Mouse (Mus musculus) cortical plate, adult 2 months (tissue): ENCODE measurements at regions not wholly inside any gene's neighbourhood (a gene's known extent, or its start where the extent isn't known, plus 50 kb on each side); places are given as distances from the start of the nearest gene placed in this dataset.
A peak's percentile ranks its signal among the peaks of the same experiment; 100 is the strongest.
"Not testable (repeated sequence)": the region's sequence is repeated elsewhere in the genome, so short reads cannot be mapped to it uniquely, and the experiment has no call there.

Experiments
- H3K27ac ChIP-seq: fragments of 200-500 bp; 2 replicates; pipeline ENCODE4 v1.5.1; 2012; ENCODE audit warnings: low read length, control low read depth, inconsistent platforms; ENCODE audit not compliant: insufficient read depth
- H3K4me1 ChIP-seq: fragments of 200-500 bp; 2 replicates; pipeline ENCODE4 v1.6.1; 2011; ENCODE audit warnings: low read length; ENCODE audit not compliant: control insufficient read depth, insufficient read depth
- H3K4me3 ChIP-seq: fragments of 200-500 bp; 2 replicates; pipeline ENCODE4 v1.5.1; 2011; ENCODE audit warnings: mild to moderate bottlenecking, low read length, control low read depth; ENCODE audit not compliant: insufficient read depth
- CTCF ChIP-seq: fragments of 200-500 bp; IDR thresholded peaks from 2 replicates; pipeline ENCODE4 v1.5.1; 2011; ENCODE audit warnings: mild to moderate bottlenecking, control low read depth, low read length; ENCODE audit not compliant: insufficient read depth; ENCODE audit errors: extremely low read depth
- POLR2A ChIP-seq: fragments of 200-500 bp; IDR thresholded peaks from 2 replicates; pipeline ENCODE4 v1.6.1; 2011; ENCODE audit warnings: mild to moderate bottlenecking, low read length, control low read depth; ENCODE audit not compliant: insufficient read depth; ENCODE audit errors: extremely low read depth

DNA sequence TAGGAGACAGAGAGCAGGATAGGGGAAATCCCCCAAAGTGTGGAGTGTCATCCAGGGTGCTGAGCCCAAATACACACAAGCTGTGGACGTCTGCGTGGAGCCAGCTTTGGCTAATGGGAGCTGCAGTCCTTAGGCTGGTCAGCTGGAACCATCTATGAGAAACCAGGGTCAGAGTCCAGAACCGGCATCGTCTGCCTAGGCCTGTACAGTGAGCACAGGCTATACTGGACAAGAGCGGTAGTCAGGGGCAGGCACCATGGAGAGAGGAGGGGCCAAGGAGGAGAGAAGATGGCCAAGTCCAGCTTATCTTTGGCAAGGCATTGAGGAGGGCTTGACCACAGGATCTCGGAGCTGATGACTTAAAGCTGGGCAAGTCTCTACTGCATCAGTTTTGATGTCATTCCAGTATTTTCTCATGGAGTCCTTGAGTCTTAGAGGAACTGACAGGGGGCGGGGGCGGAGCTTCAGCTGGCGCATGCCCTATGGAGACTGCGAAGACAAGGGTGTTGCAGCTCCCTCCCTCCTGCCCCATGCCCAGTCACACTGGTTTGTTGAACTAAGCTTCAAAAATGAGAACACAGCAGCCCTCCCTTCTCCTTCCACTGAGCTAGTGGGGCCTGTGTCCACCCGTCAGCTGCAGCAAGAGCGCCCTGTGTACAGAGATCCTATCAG lies 180.0 kb upstream of the Six2 start:
- no peak overlapping the region for H3K27ac ChIP-seq
- H3K4me3 ChIP-seq, result no peak overlapping the region
- TF ChIP-seq POLR2A (no peak), CTCF (no peak)
- H3K4me1 ChIP-seq, result no peaks in the 10 kb centered on the region; the same call in 1 of the 2 replicates

- TF ChIP-seq POLR2A, result no peak
- no peak for TF ChIP-seq CTCF
- H3K4me1 ChIP-seq, result no peaks in the 10 kb centered on the region; the same call in 1 of the 2 replicates
- no peak overlapping the region for H3K4me3 ChIP-seq
- H3K27ac ChIP-seq, result no peak overlapping the region
Observed at GRCm38 (mm10) chr17:85866581-85866980, 178.5 kb upstream of the Six2 start.

- no peak overlapping the region for H3K4me3 ChIP-seq
- no peak for TF ChIP-seq POLR2A
- no peak for TF ChIP-seq CTCF
- no peak overlapping the region for H3K27ac ChIP-seq
- no peaks in the 10 kb centered on the region; the same call in 1 of the 2 replicates for H3K4me1 ChIP-seq
Observed at GRCm38 (mm10) chr17:85865940-85866339, 177.9 kb upstream of the Six2 start.

DNA sequence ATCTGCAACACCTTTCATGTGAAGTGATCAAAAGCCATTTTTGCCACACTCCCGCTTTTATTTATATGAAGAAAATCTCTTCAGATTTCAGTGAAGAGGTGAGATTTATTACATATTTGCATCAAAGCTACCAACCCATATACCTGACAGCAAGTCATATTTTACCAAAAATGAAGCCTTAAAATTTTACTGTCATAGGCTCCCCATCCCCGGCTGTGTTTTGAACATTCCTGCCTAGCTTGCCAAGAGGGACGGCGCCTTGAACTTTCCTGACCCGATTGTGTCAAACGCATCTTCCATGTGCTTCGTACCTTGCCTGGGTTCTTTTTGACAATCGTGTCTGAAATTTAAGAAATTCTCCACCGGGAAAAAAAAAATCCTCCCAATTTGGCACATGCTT lies 173.3 kb upstream of the Six2 start:
- no peak overlapping the region for H3K27ac ChIP-seq
- TF ChIP-seq POLR2A, result no peak
- no peak for TF ChIP-seq CTCF

DNA sequence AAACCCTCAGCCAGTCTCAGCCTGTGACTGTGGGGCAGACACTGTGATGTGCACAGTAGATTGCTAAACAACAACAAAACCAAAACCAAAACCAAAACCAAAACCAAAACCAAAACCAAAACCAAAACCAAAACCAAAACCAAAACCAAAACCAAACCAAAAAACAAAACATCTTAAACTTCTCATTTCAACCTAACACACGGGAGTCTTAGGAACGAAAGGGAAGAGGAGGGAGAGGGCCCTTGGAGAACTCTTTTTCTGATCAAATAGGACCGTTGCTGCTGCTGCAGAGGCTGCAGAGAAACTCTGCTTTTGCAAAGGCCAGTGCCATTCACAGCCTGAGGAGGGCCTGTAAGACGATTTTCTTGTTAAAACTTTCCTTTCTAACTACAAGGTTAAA lies 172.7 kb upstream of the Six2 start:
- H3K4me1 ChIP-seq, result no peaks in the 10 kb centered on the region
- no peak overlapping the region for H3K4me3 ChIP-seq
- H3K27ac ChIP-seq, result no peak overlapping the region
- TF ChIP-seq CTCF, result no peak
- no peak for TF ChIP-seq POLR2A

More for the DNA sequence above, 173.3 kb upstream of the Six2 start:
- Histone ChIP-seq H3K4me3 (no peak overlapping the region), H3K4me1 (no peaks in the 10 kb centered on the region)

DNA sequence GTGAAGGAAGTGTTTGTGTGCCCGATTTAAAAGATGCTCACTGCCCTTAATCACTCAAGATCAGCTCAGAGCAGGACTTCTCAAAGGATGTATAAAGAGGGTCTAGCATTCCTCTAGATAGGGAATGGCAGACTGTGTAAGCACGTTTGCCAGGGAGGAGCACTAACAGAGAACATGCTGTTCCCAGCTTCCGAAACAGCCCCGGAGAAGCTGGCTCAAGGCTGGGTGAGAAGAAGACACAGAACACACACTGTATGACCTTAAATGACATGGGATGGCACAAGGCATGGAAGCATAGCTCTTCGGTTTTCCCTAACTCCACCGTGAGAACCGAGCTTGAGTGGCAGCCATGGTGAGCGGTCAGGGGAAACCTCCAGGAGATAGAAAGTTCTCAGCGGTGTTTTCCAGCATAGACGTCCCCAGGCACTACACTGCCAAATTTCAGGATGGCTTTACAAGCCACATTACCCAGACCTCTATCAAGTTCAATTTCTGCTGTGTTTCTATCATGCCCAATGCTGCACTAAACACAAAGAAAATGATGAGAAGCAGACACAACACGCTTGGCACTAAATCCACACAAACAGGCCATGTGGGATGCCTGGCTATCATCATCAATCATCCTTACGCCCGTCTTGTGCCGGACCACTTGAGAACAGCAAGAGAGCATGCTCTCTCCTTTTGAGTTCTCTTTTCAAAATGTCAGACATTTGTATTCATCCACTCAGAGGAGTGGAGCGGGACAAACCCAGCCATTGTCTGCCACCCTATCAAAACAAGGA lies 172.0 kb upstream of the Six2 start:
- Histone ChIP-seq H3K4me1 (no peaks in the 10 kb centered on the region), H3K4me3 (no peak overlapping the region), H3K27ac (no peak overlapping the region)
- TF ChIP-seq POLR2A (no peak), CTCF (no peak)

DNA sequence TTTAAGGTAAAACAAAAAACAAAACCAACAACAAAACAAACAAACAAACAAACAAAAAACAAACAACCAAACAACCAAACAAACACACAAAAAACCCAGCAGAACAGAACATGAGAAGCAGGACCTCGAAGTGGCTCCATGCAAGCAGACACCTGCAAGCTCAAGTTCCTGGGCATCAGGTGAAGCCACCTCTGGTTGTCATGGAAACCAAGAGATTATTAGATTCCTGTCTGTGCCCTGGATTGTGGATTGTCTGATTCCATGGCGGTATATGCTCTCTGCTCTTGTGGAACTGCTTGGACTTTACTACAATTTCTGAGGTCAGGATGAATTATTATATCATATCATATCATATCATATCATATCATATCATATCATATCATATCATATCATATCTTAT lies 170.4 kb upstream of the Six2 start:
- H3K4me3 ChIP-seq, result no peak overlapping the region
- H3K27ac ChIP-seq, result no peak overlapping the region
- TF ChIP-seq CTCF (no peak), POLR2A (no peak)
- H3K4me1 ChIP-seq, result no peaks in the 10 kb centered on the region

DNA sequence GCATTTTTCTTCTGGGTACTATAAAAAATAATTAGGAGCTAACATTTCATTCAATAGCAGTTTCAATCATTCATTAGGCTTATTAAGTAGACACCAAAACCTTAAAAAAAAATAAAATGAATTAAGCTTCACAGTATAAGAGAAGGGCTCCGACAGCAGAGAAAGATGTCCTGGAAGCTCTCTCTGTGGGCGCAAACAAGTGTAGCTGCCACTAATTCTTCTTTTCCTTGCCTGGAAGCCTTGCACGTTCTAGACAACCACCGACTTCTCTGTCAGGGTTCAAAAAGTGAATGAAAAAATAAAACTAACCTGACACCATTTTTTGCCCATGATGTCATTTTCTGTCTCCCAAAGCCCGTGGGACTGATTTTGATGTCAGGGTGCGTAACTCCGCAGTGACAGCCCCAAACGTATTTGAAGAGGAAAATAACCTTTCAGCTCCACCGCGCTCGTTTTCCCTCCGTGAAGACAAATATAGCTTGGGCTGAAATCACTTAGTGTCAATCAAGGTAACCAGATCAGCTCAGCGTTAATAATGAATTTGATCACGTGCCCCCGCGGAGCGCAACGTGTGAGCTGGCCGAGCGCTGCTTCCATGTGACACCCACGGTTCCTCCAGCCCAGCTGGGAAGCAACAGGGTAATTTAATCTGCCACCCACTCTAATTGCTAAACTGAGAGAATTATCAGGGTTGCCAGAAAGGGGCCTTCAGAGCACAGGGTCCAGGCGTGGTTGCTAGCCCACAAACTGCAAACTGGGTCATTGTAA lies 169.8 kb upstream of the Six2 start:
- no peaks in the 10 kb centered on the region for H3K4me1 ChIP-seq
- H3K27ac ChIP-seq, result no peak overlapping the region
- H3K4me3 ChIP-seq, result peak overlapping the region; percentile 2; the same call in 1 of the 2 replicates
- TF ChIP-seq CTCF (no peak), POLR2A (no peak)

DNA sequence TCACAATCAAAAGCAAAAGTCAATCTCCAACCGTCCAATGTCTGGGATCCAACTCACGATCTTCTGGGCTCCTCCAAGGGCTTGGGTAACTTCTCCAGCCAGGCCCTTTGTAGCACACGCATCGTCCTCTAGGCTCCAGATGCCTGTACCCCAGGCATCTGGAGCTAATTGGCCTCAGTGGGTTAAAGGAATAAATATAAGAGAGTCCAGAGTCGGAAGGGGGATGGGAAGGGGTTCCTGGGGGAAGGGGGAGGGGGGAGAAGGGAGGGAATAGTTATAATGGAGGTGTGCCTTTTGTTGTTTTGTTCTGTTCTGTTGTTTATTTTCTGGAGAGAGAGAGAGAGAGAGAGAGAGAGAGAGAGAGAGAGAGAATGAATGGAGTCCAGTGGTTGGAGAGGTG lies 168.8 kb upstream of the Six2 start:
- H3K4me3 ChIP-seq, H3K4me1 ChIP-seq, H3K27ac ChIP-seq: not testable (repeated sequence)
